Mouse (Mus musculus): ENCODE results near the gene Klf5. TPM values are rescaled to one million over a fixed set of nuclear protein-coding genes. Genes with fewer than 3 reads are reported as not detected.

Gene Klf5
- polyA plus RNA-seq, 1 experiment from 2014 or later, result 3.4 TPM

- Histone ChIP-seq H3K4me1 (ENCODE audit: control insufficient read depth, insufficient read depth, low read length) (no peaks in the 10 kb centered on the region), H3K9ac (replicated peaks; ENCODE audit: low read depth, low read length) (no peak overlapping the region), H3K27ac (ENCODE audit: low read depth, low read length) (no peak overlapping the region), H3K4me3 (ENCODE audit: low read depth, low read length) (no peak overlapping the region), H3K27me3 (ENCODE audit: control insufficient read depth, insufficient read depth, low read length) (no peaks in the 10 kb centered on the region), H3K4me2 (ENCODE audit: low read depth, low read length) (no peak overlapping the region), H3K36me3 (ENCODE audit: control insufficient read depth, insufficient read depth, low read length) (no peaks in the 10 kb centered on the region), H3K9me3 (ENCODE audit: control insufficient read depth, low read length) (no peaks in the 10 kb centered on the region)
- 79% methylated on average over 4 of the region's 4 CpGs for WGBS
- ATAC-seq (ENCODE audit: low read depth), result no peak
Observed at GRCm38 (mm10) chr14:99324523-99324922, 26.0 kb downstream of the Klf5 start.

- 80% methylated on average over 12 of the region's 12 CpGs for WGBS
- Histone ChIP-seq H3K27me3 (ENCODE audit: control insufficient read depth, insufficient read depth, low read length) (no peaks in the 10 kb centered on the region), H3K27ac (ENCODE audit: low read depth, low read length) (no peak overlapping the region)
Observed at GRCm38 (mm10) chr14:99325597-99326472, 27.3 kb downstream of the Klf5 start.

DNA sequence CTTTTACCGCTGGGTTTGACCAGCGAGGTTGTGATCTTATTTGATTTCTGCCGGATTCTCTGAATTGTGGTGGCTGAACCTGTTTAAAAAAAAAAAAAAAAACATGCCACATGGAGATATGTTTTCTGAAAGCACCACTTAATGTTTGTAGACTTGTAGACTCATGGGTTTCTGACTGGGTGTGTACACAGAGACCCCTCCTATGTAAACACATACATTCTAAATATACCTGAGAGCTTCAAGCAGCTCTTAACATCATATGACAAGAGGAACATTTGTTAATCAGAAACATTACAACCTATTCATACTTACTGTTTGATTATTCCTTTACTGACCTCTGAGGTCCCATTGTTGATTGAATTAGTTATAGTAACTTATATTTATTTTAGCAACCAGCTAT is 38.1 kb downstream of the Klf5 start:
- Histone ChIP-seq H3K4me2 (ENCODE audit: low read depth, low read length) (no peak overlapping the region), H3K9ac (replicated peaks; ENCODE audit: low read depth, low read length) (no peak overlapping the region), H3K36me3 (ENCODE audit: control insufficient read depth, insufficient read depth, low read length) (no peaks in the 10 kb centered on the region), H3K27ac (ENCODE audit: low read depth, low read length) (no peak overlapping the region), H3K4me3 (ENCODE audit: low read depth, low read length) (no peak overlapping the region), H3K4me1 (ENCODE audit: control insufficient read depth, insufficient read depth, low read length) (no peaks in the 10 kb centered on the region), H3K9me3 (ENCODE audit: control insufficient read depth, low read length) (no peaks in the 10 kb centered on the region), H3K27me3 (ENCODE audit: control insufficient read depth, insufficient read depth, low read length) (no peaks in the 10 kb centered on the region)
- ATAC-seq (ENCODE audit: low read depth), result no peak
- WGBS, result 95% methylated on average over 3 of the region's 3 CpGs

More at GRCm38 (mm10) chr14:99325597-99326472, 27.3 kb downstream of the Klf5 start:
- H3K4me2 ChIP-seq (ENCODE audit: low read depth, low read length), result no peak overlapping the region
- no peaks in the 10 kb centered on the region for H3K4me1 ChIP-seq (ENCODE audit: control insufficient read depth, insufficient read depth, low read length)
- no peak overlapping the region for H3K4me3 ChIP-seq (ENCODE audit: low read depth, low read length)
- H3K36me3 ChIP-seq (ENCODE audit: control insufficient read depth, insufficient read depth, low read length), result no peaks in the 10 kb centered on the region
- H3K9me3 ChIP-seq (ENCODE audit: control insufficient read depth, low read length), result no peaks in the 10 kb centered on the region
- no peak overlapping the region for H3K9ac ChIP-seq (replicated peaks; ENCODE audit: low read depth, low read length)
- ATAC-seq (ENCODE audit: low read depth), result no peak

GRCm38 (mm10) chr14:99339021-99339420 is 40.5 kb downstream of the Klf5 start:
- H3K4me2 ChIP-seq (ENCODE audit: low read depth, low read length), result no peak overlapping the region
- H3K9me3 ChIP-seq (ENCODE audit: control insufficient read depth, low read length), result no peaks in the 10 kb centered on the region
- WGBS, result 53% methylated on average over 8 of the region's 8 CpGs
- no peaks in the 10 kb centered on the region for H3K27me3 ChIP-seq (ENCODE audit: control insufficient read depth, insufficient read depth, low read length)
- H3K4me3 ChIP-seq (ENCODE audit: low read depth, low read length), result no peak overlapping the region
- no peak for ATAC-seq (ENCODE audit: low read depth)
- H3K36me3 ChIP-seq (ENCODE audit: control insufficient read depth, insufficient read depth, low read length), result no peaks in the 10 kb centered on the region
- no peaks in the 10 kb centered on the region for H3K4me1 ChIP-seq (ENCODE audit: control insufficient read depth, insufficient read depth, low read length)
- H3K27ac ChIP-seq (ENCODE audit: low read depth, low read length), result no peak overlapping the region
- no peak overlapping the region for H3K9ac ChIP-seq (replicated peaks; ENCODE audit: low read depth, low read length)

GRCm38 (mm10) chr14:99339681-99340522 is 41.4 kb downstream of the Klf5 start:
- Histone ChIP-seq H3K9ac (replicated peaks; ENCODE audit: low read depth, low read length) (no peak overlapping the region), H3K36me3 (ENCODE audit: control insufficient read depth, insufficient read depth, low read length) (no peaks in the 10 kb centered on the region), H3K4me1 (ENCODE audit: control insufficient read depth, insufficient read depth, low read length) (no peaks in the 10 kb centered on the region), H3K9me3 (ENCODE audit: control insufficient read depth, low read length) (no peaks in the 10 kb centered on the region), H3K27me3 (ENCODE audit: control insufficient read depth, insufficient read depth, low read length) (no peaks in the 10 kb centered on the region), H3K4me3 (ENCODE audit: low read depth, low read length) (no peak overlapping the region), H3K27ac (ENCODE audit: low read depth, low read length) (no peak overlapping the region), H3K4me2 (ENCODE audit: low read depth, low read length) (no peak overlapping the region)
- no peak for ATAC-seq (ENCODE audit: low read depth)
- WGBS, result 4% methylated on average over 9 of the region's 9 CpGs

GRCm38 (mm10) chr14:99340703-99341102 is 42.2 kb downstream of the Klf5 start:
- no peaks in the 10 kb centered on the region for H3K27me3 ChIP-seq (ENCODE audit: control insufficient read depth, insufficient read depth, low read length)
- H3K4me2 ChIP-seq (ENCODE audit: low read depth, low read length), result no peak overlapping the region
- H3K9ac ChIP-seq (replicated peaks; ENCODE audit: low read depth, low read length), result no peak overlapping the region
- H3K4me1 ChIP-seq (ENCODE audit: control insufficient read depth, insufficient read depth, low read length), result no peaks in the 10 kb centered on the region
- no peak for ATAC-seq (ENCODE audit: low read depth)
- H3K36me3 ChIP-seq (ENCODE audit: control insufficient read depth, insufficient read depth, low read length), result no peaks in the 10 kb centered on the region
- H3K27ac ChIP-seq (ENCODE audit: low read depth, low read length), result no peak overlapping the region
- H3K9me3 ChIP-seq (ENCODE audit: control insufficient read depth, low read length), result no peaks in the 10 kb centered on the region
- WGBS, result 74% methylated on average over 1 of the region's 1 CpGs
- no peak overlapping the region for H3K4me3 ChIP-seq (ENCODE audit: low read depth, low read length)

DNA sequence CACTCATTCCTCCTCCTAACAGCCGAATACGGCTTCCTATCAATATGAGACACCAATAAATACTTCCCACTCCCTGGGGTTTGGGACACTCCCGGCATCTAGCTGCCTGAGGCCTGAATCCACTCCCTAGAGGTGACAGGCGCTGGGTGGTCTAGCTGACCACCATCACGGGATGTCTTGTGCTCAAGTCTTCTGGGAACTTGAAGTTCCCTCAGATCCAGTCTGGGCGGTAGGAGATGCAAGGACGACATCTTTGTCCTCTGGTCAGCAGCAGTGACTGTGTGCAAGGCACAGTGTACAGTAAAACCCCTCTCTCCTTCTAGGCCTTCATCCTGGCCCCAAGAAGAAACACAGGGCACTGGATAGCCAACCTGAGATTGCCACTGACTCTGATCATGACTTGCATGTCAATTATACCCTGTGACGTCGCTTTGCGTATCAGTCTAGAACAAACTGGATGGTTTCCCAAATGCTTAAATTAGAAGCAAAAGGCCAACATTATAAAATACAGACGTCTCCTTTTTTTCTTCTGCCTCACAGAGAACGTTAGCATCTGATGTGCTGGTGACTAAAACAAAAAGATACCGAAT is 49.8 kb downstream of the Klf5 start:
- no peak overlapping the region for H3K9ac ChIP-seq (replicated peaks; ENCODE audit: low read depth, low read length)
- WGBS, result 59% methylated on average over 13 of the region's 13 CpGs
- ATAC-seq (ENCODE audit: low read depth), result no peak
- no peaks in the 10 kb centered on the region for H3K27me3 ChIP-seq (ENCODE audit: control insufficient read depth, insufficient read depth, low read length)
- no peak overlapping the region for H3K4me3 ChIP-seq (ENCODE audit: low read depth, low read length)
- H3K4me1 ChIP-seq (ENCODE audit: control insufficient read depth, insufficient read depth, low read length), result no peaks in the 10 kb centered on the region
- H3K4me2 ChIP-seq (ENCODE audit: low read depth, low read length), result no peak overlapping the region
- H3K36me3 ChIP-seq (ENCODE audit: control insufficient read depth, insufficient read depth, low read length), result no peaks in the 10 kb centered on the region
- H3K9me3 ChIP-seq (ENCODE audit: control insufficient read depth, low read length), result no peaks in the 10 kb centered on the region
- no peak overlapping the region for H3K27ac ChIP-seq (ENCODE audit: low read depth, low read length)

GRCm38 (mm10) chr14:99349606-99350005 is 51.1 kb downstream of the Klf5 start:
- no peak for ATAC-seq (ENCODE audit: low read depth)
- 85% methylated on average over 6 of the region's 6 CpGs for WGBS
- Histone ChIP-seq H3K27me3 (ENCODE audit: control insufficient read depth, insufficient read depth, low read length) (no peaks in the 10 kb centered on the region), H3K4me3 (ENCODE audit: low read depth, low read length) (no peak overlapping the region), H3K4me2 (ENCODE audit: low read depth, low read length) (no peak overlapping the region), H3K27ac (ENCODE audit: low read depth, low read length) (no peak overlapping the region), H3K9ac (replicated peaks; ENCODE audit: low read depth, low read length) (no peak overlapping the region), H3K4me1 (ENCODE audit: control insufficient read depth, insufficient read depth, low read length) (no peaks in the 10 kb centered on the region), H3K36me3 (ENCODE audit: control insufficient read depth, insufficient read depth, low read length) (no peaks in the 10 kb centered on the region), H3K9me3 (ENCODE audit: control insufficient read depth, low read length) (no peaks in the 10 kb centered on the region)

- Histone ChIP-seq H3K27ac (ENCODE audit: low read depth, low read length) (no peak overlapping the region), H3K4me1 (ENCODE audit: control insufficient read depth, insufficient read depth, low read length) (no peaks in the 10 kb centered on the region), H3K4me2 (ENCODE audit: low read depth, low read length) (no peak overlapping the region), H3K36me3 (ENCODE audit: control insufficient read depth, insufficient read depth, low read length) (no peaks in the 10 kb centered on the region), H3K27me3 (ENCODE audit: control insufficient read depth, insufficient read depth, low read length) (no peaks in the 10 kb centered on the region), H3K9ac (replicated peaks; ENCODE audit: low read depth, low read length) (no peak overlapping the region), H3K9me3 (ENCODE audit: control insufficient read depth, low read length) (no peaks in the 10 kb centered on the region), H3K4me3 (ENCODE audit: low read depth, low read length) (no peak overlapping the region)
- ATAC-seq (ENCODE audit: low read depth), result no peak
- WGBS, result 48% methylated on average over 4 of the region's 4 CpGs
Observed at GRCm38 (mm10) chr14:99352989-99353388, 54.5 kb downstream of the Klf5 start.

All from neural tube, embryonic 14.5 days (tissue).